9 mouse cellular contexts compared by ENCODE assay signal in the genomic region with DNA sequence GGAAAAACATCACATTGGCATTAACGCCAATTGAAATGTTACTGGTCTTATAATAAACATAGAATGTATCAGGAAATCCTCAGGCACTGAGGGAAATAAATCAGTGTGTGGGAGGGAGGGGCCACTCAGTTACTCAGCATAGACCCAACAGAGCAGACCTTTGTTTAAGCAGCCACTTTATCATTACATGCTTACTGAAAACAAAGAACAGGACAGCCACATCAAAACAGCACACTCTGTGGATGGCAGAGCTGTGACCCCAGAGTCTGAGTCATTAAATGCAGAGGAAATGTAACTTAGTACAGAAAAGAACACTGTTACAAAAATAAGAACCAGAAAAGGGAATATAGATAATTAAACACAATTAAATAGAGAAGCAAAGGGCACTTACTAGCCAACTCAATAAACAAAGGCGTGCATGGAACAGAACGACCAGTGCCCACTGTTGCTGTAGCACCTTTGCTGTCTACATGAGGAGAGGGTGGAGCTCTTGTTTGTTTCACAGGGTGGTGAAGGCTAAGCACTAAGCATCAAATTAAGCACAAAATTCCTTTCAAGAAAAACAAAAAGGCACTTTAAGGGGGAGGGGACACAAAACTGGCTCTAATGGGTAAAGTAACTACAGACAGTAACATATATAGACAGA. TPM values are rescaled to one million over a fixed set of nuclear protein-coding genes. Genes with fewer than 3 reads are reported as not detected.
A peak's percentile ranks its signal among the peaks of the same experiment; 100 is the strongest.
DNase-seq lines count a peak whose midpoint lies in the region; ATAC-seq and TF ChIP-seq lines count a peak whose summit lies in the region.
"Had no signal": no experiment of that assay in that cellular context is flagged by ENCODE, and none has a peak within 500 bp of the region (broad histone marks: within the 10 kb centered on the region; RNA-seq: fewer than 3 reads in every experiment).

No protein-coding gene starts in this region.

- H3K4me3 ChIP-seq in heart, postnatal 0 days (ENCODE audit: low read depth, low read length) = no peak overlapping the region
- H3K4me3 ChIP-seq in hindbrain, embryonic 15.5 days = no peak overlapping the region
- H3K4me3 ChIP-seq in midbrain, embryonic 15.5 days = no peak overlapping the region
- H3K4me3 ChIP-seq: embryonic facial prominence, embryonic 12.5 days had no signal

- DNase-seq in heart, postnatal 0 days (ENCODE audit: low spot score) = no peak
- no peak for DNase-seq in heart, postnatal 25 days (ENCODE audit: low spot score)
- peak; percentile 14 for DNase-seq in embryo, embryonic 11 days
- no peak for DNase-seq in gastrocnemius, postnatal 14 days
- no peak for DNase-seq in right cerebral cortex, adult 2 months (ENCODE audit: low spot score in 2 of 2)
- no peak for DNase-seq in adrenal gland, postnatal 14 days

- intact Hi-C loops in heart, postnatal 25 days (cut with DNase I) = no loop called here
- intact Hi-C loops in gastrocnemius, postnatal 14 days (cut with DNase I; ENCODE audit: low total_unique reads) = no loop called here

- H3K36me3 ChIP-seq in heart, postnatal 0 days (replicated peaks; ENCODE audit: control insufficient read depth, insufficient read depth, low read length) = no peaks in the 10 kb centered on the region
- H3K36me3 ChIP-seq in hindbrain, embryonic 15.5 days = no peaks in the 10 kb centered on the region
- no peaks in the 10 kb centered on the region for H3K36me3 ChIP-seq in midbrain, embryonic 15.5 days (replicated peaks)
- H3K36me3 ChIP-seq: embryonic facial prominence, embryonic 12.5 days had no signal

- 43% methylated on average over 3 of the region's 3 CpGs for WGBS in heart, postnatal 0 days
- 43% methylated on average over 3 of the region's 3 CpGs for WGBS in hindbrain, embryonic 15.5 days
- 66% methylated on average over 3 of the region's 3 CpGs for WGBS in midbrain, embryonic 15.5 days

- peaks cover 14% of the 10 kb centered on the region for H3K4me1 ChIP-seq in heart, postnatal 0 days (ENCODE audit: control insufficient read depth, insufficient read depth)
- H3K4me1 ChIP-seq in hindbrain, embryonic 15.5 days (replicated peaks) = peaks cover 19% of the 10 kb centered on the region
- H3K4me1 ChIP-seq in midbrain, embryonic 15.5 days = peaks cover 15% of the 10 kb centered on the region

- H3K9me3 ChIP-seq in heart, postnatal 0 days (replicated peaks; ENCODE audit: control insufficient read depth, low read length) = no peaks in the 10 kb centered on the region
- H3K9me3 ChIP-seq in hindbrain, embryonic 15.5 days = no peaks in the 10 kb centered on the region
- no peaks in the 10 kb centered on the region for H3K9me3 ChIP-seq in midbrain, embryonic 15.5 days
- H3K9me3 ChIP-seq: embryonic facial prominence, embryonic 12.5 days had no signal

- ATAC-seq in heart, postnatal 0 days (ENCODE audit: insufficient read depth, low read depth) = peak; percentile 44; the same call in 1 of the 2 replicates
- ATAC-seq in hindbrain, embryonic 15.5 days (ENCODE audit: low FRiP score, low read depth) = peak; percentile 57; the same call in 1 of the 2 replicates
- peak; percentile 69 for ATAC-seq in midbrain, embryonic 15.5 days (replicated peaks)

- H3K27ac ChIP-seq in heart, postnatal 0 days (ENCODE audit: low read depth) = no peak overlapping the region
- H3K27ac ChIP-seq in hindbrain, embryonic 15.5 days (replicated peaks) = peak overlapping the region; percentile 78
- H3K27ac ChIP-seq in midbrain, embryonic 15.5 days = peak overlapping the region; percentile 68

- no peak for TF ChIP-seq CTCF in heart, postnatal 0 days (IDR thresholded peaks at IDR 0.05; ENCODE audit: low read depth)

- no peak overlapping the region for H3K4me2 ChIP-seq in heart, postnatal 0 days (ENCODE audit: low read depth, low read length)
- H3K4me2 ChIP-seq in hindbrain, embryonic 15.5 days = peak overlapping the region; percentile 16; the same call in 1 of the 2 replicates
- no peak overlapping the region for H3K4me2 ChIP-seq in midbrain, embryonic 15.5 days
- H3K4me2 ChIP-seq: embryonic facial prominence, embryonic 12.5 days had no signal

- no peak overlapping the region for H3K9ac ChIP-seq in heart, postnatal 0 days (replicated peaks; ENCODE audit: low read depth, low read length)
- H3K9ac ChIP-seq in hindbrain, embryonic 15.5 days = no peak overlapping the region
- H3K9ac ChIP-seq in midbrain, embryonic 15.5 days = no peak overlapping the region
- H3K9ac ChIP-seq: embryonic facial prominence, embryonic 12.5 days had no signal

- no peaks in the 10 kb centered on the region for H3K27me3 ChIP-seq in heart, postnatal 0 days (ENCODE audit: control insufficient read depth, insufficient read depth, low read length)
- H3K27me3 ChIP-seq in hindbrain, embryonic 15.5 days = no peaks in the 10 kb centered on the region
- H3K27me3 ChIP-seq in midbrain, embryonic 15.5 days (replicated peaks) = no peaks in the 10 kb centered on the region
- H3K27me3 ChIP-seq: embryonic facial prominence, embryonic 12.5 days had no signal

- TF ChIP-seq EP300 in heart, postnatal 0 days (IDR thresholded peaks at IDR 0.05; ENCODE audit: low read depth) = no peak

RNA-seq across cellular contexts. Expression of gene Rnf217, which starts 16.8 kb away (rescaled TPM):
- 5.7 and 7.9 TPM in 2 replicates for total RNA-seq in heart, postnatal 0 days (2014; rRNA removed; ENCODE audit: low replicate concordance)
- 0.60 and 0.70 TPM in 2 replicates for polyA plus RNA-seq in heart, postnatal 0 days (2015; fragmentation: Nextera tagmentation; extraction: Ambion mirVana)
- total RNA-seq in heart, postnatal 25 days (2021) = 1 to 10 TPM; 3.9 to 4.1 TPM
- 1.7 and 1.9 TPM in 2 replicates for polyA plus RNA-seq in hindbrain, embryonic 15.5 days (2015; fragmentation: Nextera tagmentation; extraction: Ambion mirVana)
- 1.5 and 1.7 TPM in 2 replicates for polyA plus RNA-seq in midbrain, embryonic 15.5 days (2015; fragmentation: Nextera tagmentation; extraction: Ambion mirVana)
- 1 to 10 TPM; 6.0 to 6.7 TPM for total RNA-seq in gastrocnemius, postnatal 14 days (2021)
- 7.8 and 9.4 TPM in 2 replicates for total RNA-seq in adrenal gland, postnatal 14 days (2021)
